In the genomic region with DNA sequence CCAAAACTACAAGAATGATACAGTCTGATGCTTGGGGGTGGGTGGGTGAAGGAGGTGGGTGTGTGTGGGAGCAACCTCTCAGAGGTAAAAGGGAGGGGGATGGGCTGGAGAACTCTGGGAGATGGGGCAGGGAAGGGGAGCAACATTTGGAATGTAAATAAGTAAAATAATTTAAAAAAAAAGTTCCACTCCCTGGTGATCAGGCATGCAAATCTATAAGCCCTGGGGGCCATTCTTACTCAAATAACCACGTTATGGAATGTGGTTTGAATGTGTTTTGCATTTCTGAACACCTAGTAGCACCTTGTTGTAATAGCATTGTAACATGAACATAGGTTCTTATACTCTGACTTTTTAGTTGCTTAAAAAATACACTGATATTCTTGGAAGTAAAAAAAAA, we compare ENCODE assay signal across 35 mouse cellular contexts.
"Had no signal": no experiment of that assay in that cellular context is flagged by ENCODE, and none has a peak within 500 bp of the region (broad histone marks: within the 10 kb centered on the region; RNA-seq: fewer than 3 reads in every experiment).

No protein-coding gene starts in this region.

- ATAC-seq: hindbrain, embryonic 16.5 days; hindbrain, postnatal 0 days; inflammation-experienced regulatory T-cells, adult 6 months; intestine, embryonic 15.5 days; intestine, embryonic 16.5 days; intestine, postnatal 0 days had no signal

- H3K4me2 ChIP-seq: heart, embryonic 11.5 days; heart, embryonic 12.5 days; heart, embryonic 13.5 days; heart, embryonic 15.5 days; hindbrain, embryonic 12.5 days; hindbrain, embryonic 13.5 days; hindbrain, embryonic 14.5 days; hindbrain, embryonic 15.5 days; intestine, embryonic 15.5 days; kidney, embryonic 15.5 days had no signal

- DNase-seq: heart, postnatal 10 days; heart, postnatal 14 days; heart, postnatal 36 days; heart, postnatal 4 days; kidney, adult 11 months; kidney, adult 18-20 months; kidney, adult 8-10 months; kidney, adult 9 months; kidney, postnatal 10 days; kidney, postnatal 14 days; kidney, postnatal 25 days; kidney, postnatal 36 days; kidney, postnatal 4 days; layer of hippocampus, adult 9-11 months; layer of hippocampus, postnatal 36 days had no signal

- H3K4me3 ChIP-seq: heart, embryonic 10.5 days; heart, embryonic 12.5 days; heart, embryonic 13.5 days; heart, embryonic 15.5 days; hindbrain, embryonic 10.5 days; hindbrain, embryonic 12.5 days; hindbrain, embryonic 13.5 days; hindbrain, embryonic 15.5 days; intestine, embryonic 15.5 days; kidney, embryonic 15.5 days; layer of hippocampus, adult 2 months; left cerebral cortex, adult 2 months had no signal

- H3K27ac ChIP-seq: heart, embryonic 10.5 days; heart, embryonic 13.5 days; heart, embryonic 15.5 days; hindbrain, embryonic 10.5 days; hindbrain, embryonic 12.5 days; hindbrain, embryonic 13.5 days; hindbrain, embryonic 14.5 days; hindbrain, embryonic 15.5 days; hindbrain, postnatal 0 days; intestine, embryonic 15.5 days; kidney, embryonic 15.5 days; kidney, postnatal 0 days; layer of hippocampus, adult 2 months; left cerebral cortex, adult 2 months had no signal

- H3K9ac ChIP-seq: heart, embryonic 12.5 days; heart, embryonic 13.5 days; heart, embryonic 15.5 days; hindbrain, embryonic 12.5 days; hindbrain, embryonic 13.5 days; hindbrain, embryonic 14.5 days; hindbrain, embryonic 15.5 days; intestine, embryonic 15.5 days; kidney, embryonic 15.5 days had no signal

- H3K4me1 ChIP-seq: heart, embryonic 10.5 days; heart, embryonic 12.5 days; heart, embryonic 13.5 days; heart, embryonic 15.5 days; hindbrain, embryonic 10.5 days; hindbrain, embryonic 12.5 days; hindbrain, embryonic 13.5 days; hindbrain, embryonic 15.5 days; intestine, embryonic 15.5 days; kidney, embryonic 15.5 days had no signal

- H3K9me3 ChIP-seq: heart, embryonic 10.5 days; heart, embryonic 12.5 days; heart, embryonic 13.5 days; heart, embryonic 15.5 days; hindbrain, embryonic 10.5 days; hindbrain, embryonic 12.5 days; hindbrain, embryonic 13.5 days; hindbrain, embryonic 15.5 days; intestine, embryonic 15.5 days had no signal

- H3K36me3 ChIP-seq: heart, embryonic 10.5 days; heart, embryonic 12.5 days; heart, embryonic 13.5 days; heart, embryonic 15.5 days; hindbrain, embryonic 10.5 days; hindbrain, embryonic 12.5 days; hindbrain, embryonic 13.5 days; hindbrain, embryonic 15.5 days; intestine, embryonic 15.5 days; kidney, embryonic 15.5 days had no signal

- H3K27me3 ChIP-seq: heart, embryonic 12.5 days; heart, embryonic 13.5 days; heart, embryonic 15.5 days; hindbrain, embryonic 12.5 days; hindbrain, embryonic 13.5 days; hindbrain, embryonic 15.5 days; intestine, embryonic 15.5 days; kidney, embryonic 15.5 days had no signal
